10 mouse cellular contexts compared by ENCODE assay signal in genomic region chr3:105559456-105559855, GRCm38 (mm10).
DNase-seq lines count a peak whose midpoint lies in the region; ATAC-seq lines count a peak whose summit lies in the region.
"Had no signal": no experiment of that assay in that cellular context is flagged by ENCODE, and none has a peak within 500 bp of the region (broad histone marks: within the 10 kb centered on the region; RNA-seq: fewer than 3 reads in every experiment).

No protein-coding gene starts in this region.

- 25% methylated on average over 2 of the region's 2 CpGs for WGBS in heart, embryonic 11.5 days (ENCODE audit: insufficient replicate concordance)
- WGBS in heart, embryonic 12.5 days = 13% methylated on average over 2 of the region's 2 CpGs
- 73% methylated on average over 2 of the region's 2 CpGs for WGBS in forebrain, embryonic 15.5 days
- WGBS in midbrain, embryonic 12.5 days = 25% methylated on average over 2 of the region's 2 CpGs

- no peak overlapping the region for H3K27ac ChIP-seq in heart, embryonic 11.5 days (ENCODE audit: low read depth, low read length)
- no peak overlapping the region for H3K27ac ChIP-seq in heart, embryonic 12.5 days (ENCODE audit: poor library complexity, severe bottlenecking)
- H3K27ac ChIP-seq in forebrain, embryonic 15.5 days (replicated peaks) = no peak overlapping the region
- peak overlapping the region; percentile 58 for H3K27ac ChIP-seq in midbrain, embryonic 12.5 days (replicated peaks)
- H3K27ac ChIP-seq: embryonic facial prominence, embryonic 13.5 days had no signal

- H3K36me3 ChIP-seq in heart, embryonic 11.5 days (ENCODE audit: control insufficient read depth, insufficient read depth, low read length) = no peaks in the 10 kb centered on the region
- no peaks in the 10 kb centered on the region for H3K36me3 ChIP-seq in heart, embryonic 12.5 days
- H3K36me3 ChIP-seq in forebrain, embryonic 15.5 days = no peaks in the 10 kb centered on the region
- H3K36me3 ChIP-seq in midbrain, embryonic 12.5 days = no peaks in the 10 kb centered on the region
- H3K36me3 ChIP-seq: embryonic facial prominence, embryonic 13.5 days had no signal

- DNase-seq in ES-CJ7 (ENCODE audit: low read depth, low spot score) = peak; percentile 9
- no peak for DNase-seq in spleen, adult 12 weeks (ENCODE audit: low spot score)
- DNase-seq in spleen, postnatal 10 days (ENCODE audit: low spot score in 2 of 2) = no peak
- DNase-seq in heart, adult 8-10 months (ENCODE audit: low spot score) = no peak

- no peak for ATAC-seq in heart, embryonic 11.5 days (replicated peaks; ENCODE audit: insufficient number of reproducible peaks, low FRiP score, low TSS enrichment)
- no peak for ATAC-seq in heart, embryonic 12.5 days (ENCODE audit: insufficient number of reproducible peaks, low FRiP score)
- 0 out of 2 replicates have a peak, but pooled peaks have one; percentile 46 for ATAC-seq in forebrain, embryonic 15.5 days (replicated peaks)
- peak; percentile 82 for ATAC-seq in midbrain, embryonic 12.5 days (ENCODE audit: low FRiP score, low read depth)

- H3K4me1 ChIP-seq in heart, embryonic 11.5 days (ENCODE audit: control insufficient read depth, insufficient read depth, low read length) = 0 out of 2 replicates have a peak, but pooled peaks cover 2% of the 10 kb centered on the region
- H3K4me1 ChIP-seq in heart, embryonic 12.5 days (replicated peaks) = peaks cover 8% of the 10 kb centered on the region; the same call in 1 of the 2 replicates
- peaks cover 6% of the 10 kb centered on the region for H3K4me1 ChIP-seq in forebrain, embryonic 15.5 days
- peaks cover 18% of the 10 kb centered on the region for H3K4me1 ChIP-seq in midbrain, embryonic 12.5 days
- H3K4me1 ChIP-seq: megakaryocyte, embryonic 14.5 days had no signal

- no peak overlapping the region for H3K9ac ChIP-seq in heart, embryonic 11.5 days (ENCODE audit: low read depth, low read length)
- no peak overlapping the region for H3K9ac ChIP-seq in heart, embryonic 12.5 days
- H3K9ac ChIP-seq in forebrain, embryonic 15.5 days (replicated peaks) = no peak overlapping the region
- no peak overlapping the region for H3K9ac ChIP-seq in midbrain, embryonic 12.5 days (replicated peaks)
- H3K9ac ChIP-seq: embryonic facial prominence, embryonic 13.5 days had no signal

- H3K9me3 ChIP-seq in heart, embryonic 11.5 days (replicated peaks; ENCODE audit: control insufficient read depth, low read length) = no peaks in the 10 kb centered on the region
- no peaks in the 10 kb centered on the region for H3K9me3 ChIP-seq in heart, embryonic 12.5 days (replicated peaks)
- no peaks in the 10 kb centered on the region for H3K9me3 ChIP-seq in forebrain, embryonic 15.5 days
- H3K9me3 ChIP-seq in midbrain, embryonic 12.5 days = no peaks in the 10 kb centered on the region
- H3K9me3 ChIP-seq: embryonic facial prominence, embryonic 13.5 days; megakaryocyte, embryonic 14.5 days had no signal

- H3K4me3 ChIP-seq in heart, embryonic 11.5 days (ENCODE audit: low read depth, low read length) = no peak overlapping the region
- no peak overlapping the region for H3K4me3 ChIP-seq in heart, embryonic 12.5 days
- H3K4me3 ChIP-seq in forebrain, embryonic 15.5 days = no peak overlapping the region
- no peak overlapping the region for H3K4me3 ChIP-seq in midbrain, embryonic 12.5 days
- H3K4me3 ChIP-seq: embryonic facial prominence, embryonic 13.5 days; megakaryocyte, embryonic 14.5 days had no signal

- 0 out of 2 replicates have a peak overlapping the region, but pooled peaks have one; percentile 5 for H3K4me2 ChIP-seq in heart, embryonic 11.5 days
- no peak overlapping the region for H3K4me2 ChIP-seq in heart, embryonic 12.5 days
- H3K4me2 ChIP-seq in forebrain, embryonic 15.5 days (replicated peaks) = no peak overlapping the region
- H3K4me2 ChIP-seq in midbrain, embryonic 12.5 days (replicated peaks) = no peak overlapping the region
- H3K4me2 ChIP-seq: embryonic facial prominence, embryonic 13.5 days had no signal

- no peaks in the 10 kb centered on the region; the same call in 1 of the 2 replicates for H3K27me3 ChIP-seq in heart, embryonic 11.5 days (ENCODE audit: control insufficient read depth, insufficient read depth, low read length)
- peaks cover 3% of the 10 kb centered on the region; the same call in 1 of the 2 replicates for H3K27me3 ChIP-seq in heart, embryonic 12.5 days (replicated peaks)
- no peaks in the 10 kb centered on the region for H3K27me3 ChIP-seq in forebrain, embryonic 15.5 days
- no peaks in the 10 kb centered on the region for H3K27me3 ChIP-seq in midbrain, embryonic 12.5 days
- H3K27me3 ChIP-seq: embryonic facial prominence, embryonic 13.5 days had no signal

Comparison
In these comparisons a context has a peak if more than half of its experiments do, and no peak if none do; other contexts are left out.
1. ATAC-seq: peak in forebrain, embryonic 15.5 days (single experiment) and midbrain, embryonic 12.5 days (single experiment); none in heart, embryonic 11.5 days (single experiment) and heart, embryonic 12.5 days (single experiment).